Mouse (Mus musculus) neural tube, embryonic 11.5 days (tissue): ENCODE data around the gene Otub2. TPM values are rescaled to one million over a fixed set of nuclear protein-coding genes. Genes with fewer than 3 reads are reported as not detected.

Experiments used
- ATAC-seq: fragments of 200-750 bp; cut with Nextera tagmentation; 2 replicates; pipeline ENCODE4 v1.8.0; 2017; ENCODE audit warnings: moderate number of reproducible peaks, mild to moderate bottlenecking, moderate TSS enrichment, moderate library complexity; ENCODE audit not compliant: insufficient read depth, low FRiP score, low TSS enrichment
- DNase-seq: peaks from one replicate; pipeline ENCODE4 v3.0.0-alpha.2; 2015; ENCODE audit warnings: low spot score
- H3K27ac ChIP-seq: fragments of 300-500 bp; sonication (generic); 2 replicates; pipeline ENCODE4 v1.5.1; 2014; ENCODE audit warnings: low read depth, mild to moderate bottlenecking, low read length
- H3K27me3 ChIP-seq: fragments of 300-500 bp; sonication (generic); 2 replicates; pipeline ENCODE4 v1.6.1; 2014; ENCODE audit warnings: mild to moderate bottlenecking, low read length, mixed read lengths; ENCODE audit not compliant: control insufficient read depth, insufficient read depth
- H3K36me3 ChIP-seq: fragments of 300-500 bp; sonication (generic); 2 replicates; pipeline ENCODE4 v1.6.1; 2014; ENCODE audit warnings: mild to moderate bottlenecking, low read length, moderate library complexity, mixed read lengths; ENCODE audit not compliant: control insufficient read depth, insufficient read depth
- H3K4me1 ChIP-seq: fragments of 300-500 bp; sonication (generic); 2 replicates; pipeline ENCODE4 v1.6.1; 2014; ENCODE audit warnings: low read length, mixed read lengths; ENCODE audit not compliant: control insufficient read depth, insufficient read depth
- H3K4me2 ChIP-seq: fragments of 300-500 bp; sonication (generic); 2 replicates; pipeline ENCODE4 v1.6.1; 2014; ENCODE audit warnings: low read depth, mild to moderate bottlenecking, moderate library complexity
- H3K4me3 ChIP-seq: fragments of 300-500 bp; sonication (generic); 2 replicates; pipeline ENCODE4 v1.5.1; 2014; ENCODE audit warnings: low read depth, low read length
- H3K9ac ChIP-seq: fragments of 300-500 bp; sonication (generic); 2 replicates; pipeline ENCODE4 v1.6.1; 2014; ENCODE audit warnings: mild to moderate bottlenecking, low read length
- H3K9me3 ChIP-seq: fragments of 300-500 bp; sonication (generic); 2 replicates; pipeline ENCODE4 v1.6.1; 2016; ENCODE audit warnings: low read length; ENCODE audit not compliant: control insufficient read depth
- WGBS: fragments of 180-500 bp; shearing (Covaris S2); extraction: QIAGEN DNeasy Blood & Tissue Kit; methylation state at CpG from one replicate; pipeline ENCODE4 v1.1.7; 2014; 5-methylcytosine and 5-hydroxymethylcytosine counted together
- polyA plus RNA-seq: library from polyadenylated mRNA; unstranded; fragments of >200 nt; fragmentation: Nextera tagmentation; extraction: Ambion mirVana; gene quantifications from 2 replicates; pipeline ENCODE4 v1.2.1, GENCODE M21; 2014

Gene Otub2
- polyA plus RNA-seq, 1 experiment from 2014 or later = 20.3 TPM

GRCm38 (mm10) chr12:103425016-103425728 is 36.7 kb downstream of the Otub2 start:
- Histone ChIP-seq H3K27ac (0 out of 2 replicates have a peak overlapping the region, but pooled peaks have one; percentile 27), H3K36me3 (no peaks in the 10 kb centered on the region), H3K4me1 (peaks cover 10% of the 10 kb centered on the region; the same call in 1 of the 2 replicates), H3K27me3 (no peaks in the 10 kb centered on the region), H3K9me3 (no peaks in the 10 kb centered on the region; the same call in 1 of the 2 replicates), H3K9ac (peak overlapping the region; percentile 76), H3K4me2 (peak overlapping the region; percentile 88), H3K4me3 (peak overlapping the region; percentile 91)
- peak; percentile 41; the same call in 1 of the 2 replicates for ATAC-seq
- DNase-seq = no peak
- 11% methylated on average over 33 of the region's 33 CpGs for WGBS

GRCm38 (mm10) chr12:103425729-103426470 is 37.4 kb downstream of the Otub2 start, which contains the start of gene Ddx24:
TSS of gene Ddx24 (minus strand) at chr12:103425830.
- ATAC-seq = peak; percentile 100
- whole genome bisulfite sequencing = 1% methylated on average over 33 of the region's 33 CpGs

GRCm38 (mm10) chr12:103426710-103427109 is 38.2 kb downstream of the Otub2 start:
- Histone ChIP-seq H3K4me1 (peaks cover 10% of the 10 kb centered on the region; the same call in 1 of the 2 replicates), H3K36me3 (no peaks in the 10 kb centered on the region), H3K4me2 (no peak overlapping the region), H3K27ac (no peak overlapping the region), H3K4me3 (no peak overlapping the region), H3K9me3 (no peaks in the 10 kb centered on the region; the same call in 1 of the 2 replicates), H3K27me3 (no peaks in the 10 kb centered on the region), H3K9ac (no peak overlapping the region)
- WGBS = 91% methylated on average over 7 of the region's 7 CpGs
- ATAC-seq (no peak), DNase-seq (no peak)

More at GRCm38 (mm10) chr12:103425729-103426470, 37.4 kb downstream of the Otub2 start, which contains the start of gene Ddx24:
- Histone ChIP-seq H3K4me1 (peaks cover 10% of the 10 kb centered on the region; the same call in 1 of the 2 replicates), H3K4me3 (peak within 1 kb of the TSS; percentile 91), H3K27ac (0 out of 2 replicates have a peak within 1 kb of the TSS, but pooled peaks have one; percentile 27), H3K4me2 (peak within 1 kb of the TSS; percentile 88), H3K36me3 (no peaks in the 10 kb centered on the region), H3K9ac (peak within 1 kb of the TSS; percentile 76), H3K27me3 (no peaks in the 10 kb centered on the region), H3K9me3 (no peaks in the 10 kb centered on the region; the same call in 1 of the 2 replicates)
- peak; percentile 98 for DNase-seq

- DNase-seq (no peak), ATAC-seq (no peak)
- no peak overlapping the region for H3K27ac ChIP-seq
- no peak overlapping the region for H3K4me3 ChIP-seq
- WGBS = 92% methylated on average over 2 of the region's 2 CpGs
- H3K36me3 ChIP-seq = no peaks in the 10 kb centered on the region
- no peaks in the 10 kb centered on the region for H3K9me3 ChIP-seq
- no peak overlapping the region for H3K4me2 ChIP-seq
- no peak overlapping the region for H3K9ac ChIP-seq
- no peaks in the 10 kb centered on the region for H3K4me1 ChIP-seq
- no peaks in the 10 kb centered on the region for H3K27me3 ChIP-seq
These were observed 44.9 kb downstream of the Otub2 start for GRCm38 (mm10) chr12:103433430-103433829.

- 81% methylated on average over 8 of the region's 8 CpGs for WGBS
These were observed 45.7 kb downstream of the Otub2 start, which contains the start of gene Ifi27 for GRCm38 (mm10) chr12:103433986-103434731. TSS of gene Ifi27 (plus strand) at chr12:103434211.

GRCm38 (mm10) chr12:103434861-103435260 is 46.4 kb downstream of the Otub2 start:
- Histone ChIP-seq H3K4me1 (no peaks in the 10 kb centered on the region), H3K27me3 (no peaks in the 10 kb centered on the region), H3K36me3 (no peaks in the 10 kb centered on the region)

More at GRCm38 (mm10) chr12:103433986-103434731, 45.7 kb downstream of the Otub2 start, which contains the start of gene Ifi27:
- DNase-seq = no peak
- Histone ChIP-seq H3K27ac (no peak within 1 kb of the TSS), H3K4me2 (no peak within 1 kb of the TSS), H3K27me3 (no peaks in the 10 kb centered on the region), H3K36me3 (no peaks in the 10 kb centered on the region), H3K9ac (no peak within 1 kb of the TSS), H3K4me1 (no peaks in the 10 kb centered on the region), H3K4me3 (no peak within 1 kb of the TSS), H3K9me3 (no peaks in the 10 kb centered on the region)
- no peak for ATAC-seq

GRCm38 (mm10) chr12:103437601-103438000 is 49.1 kb downstream of the Otub2 start:
- Histone ChIP-seq H3K36me3 (no peaks in the 10 kb centered on the region), H3K9ac (no peak overlapping the region), H3K27ac (no peak overlapping the region), H3K27me3 (no peaks in the 10 kb centered on the region), H3K4me3 (no peak overlapping the region), H3K4me1 (no peaks in the 10 kb centered on the region), H3K4me2 (no peak overlapping the region), H3K9me3 (no peaks in the 10 kb centered on the region)
- DNase-seq = no peak
- 79% methylated on average over 1 of the region's 1 CpGs for WGBS
- no peak for ATAC-seq

More at GRCm38 (mm10) chr12:103434861-103435260, 46.4 kb downstream of the Otub2 start:
- no peak overlapping the region for H3K4me2 ChIP-seq
- H3K9me3 ChIP-seq = no peaks in the 10 kb centered on the region
- H3K9ac ChIP-seq = no peak overlapping the region
- no peak for DNase-seq
- no peak overlapping the region for H3K27ac ChIP-seq
- no peak for ATAC-seq
- H3K4me3 ChIP-seq = no peak overlapping the region

GRCm38 (mm10) chr12:103443524-103443923 is 55.0 kb downstream of the Otub2 start, which contains the start of gene Ifi27l2a:
TSS of gene Ifi27l2a (minus strand) at chr12:103443680.
- H3K27ac ChIP-seq = no peak within 1 kb of the TSS
- ATAC-seq = no peak
- no peak within 1 kb of the TSS for H3K4me2 ChIP-seq
- H3K27me3 ChIP-seq = no peaks in the 10 kb centered on the region
- no peak within 1 kb of the TSS for H3K9ac ChIP-seq
- no peaks in the 10 kb centered on the region for H3K4me1 ChIP-seq
- 43% methylated on average over 3 of the region's 3 CpGs for WGBS
- DNase-seq = no peak
- no peak within 1 kb of the TSS for H3K4me3 ChIP-seq
- no peaks in the 10 kb centered on the region for H3K9me3 ChIP-seq
- no peaks in the 10 kb centered on the region for H3K36me3 ChIP-seq
